Mouse (Mus musculus) mouse embryonic stem cell (cell line): Measurements from ENCODE around the gene Prmt1.

Source experiments
- in situ Hi-C, 2 experiments: fragments of 300-500 bp; cut with MboI; formaldehyde crosslinking; loops; 1 replicate in 1 of 2; 3 replicates in 1 of 2; pipeline ENCODE4 v1.14.3; 2019 to 2020; ENCODE audit warnings: low sequenced_read_pairs in 2 of 2, low pct_unique_long_range_greater_than_20kb in 1 of 2, mixed read lengths in 1 of 2; ENCODE audit not compliant: unreplicated experiment in 1 of 2

The Prmt1 gene

DNA sequence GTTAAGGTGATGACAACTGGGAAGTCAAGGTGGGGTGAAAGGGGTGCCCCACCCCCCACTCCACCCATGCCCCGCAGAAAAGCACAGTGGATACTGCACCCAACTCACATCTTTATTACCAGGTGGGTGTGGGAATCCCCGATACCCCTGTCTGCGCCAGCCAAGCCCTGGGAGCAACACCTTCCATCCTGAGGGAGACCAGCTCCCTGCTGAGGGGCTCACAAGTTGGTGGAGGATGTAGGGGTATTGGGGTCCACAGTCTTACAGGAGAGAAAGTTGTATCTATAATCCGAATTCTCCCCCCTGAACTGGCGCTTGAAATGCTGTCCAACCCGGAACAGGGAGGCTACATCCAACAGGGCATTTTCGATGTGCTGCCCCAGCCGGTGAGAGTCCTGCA is 27.1 kb downstream of the Prmt1 start:
- in situ Hi-C loops: loop anchor here in 1 of 2 experiments (10.0 kb wide), 1 partner anchor 234 kb away; no protein-coding TSS in a partner anchor

DNA sequence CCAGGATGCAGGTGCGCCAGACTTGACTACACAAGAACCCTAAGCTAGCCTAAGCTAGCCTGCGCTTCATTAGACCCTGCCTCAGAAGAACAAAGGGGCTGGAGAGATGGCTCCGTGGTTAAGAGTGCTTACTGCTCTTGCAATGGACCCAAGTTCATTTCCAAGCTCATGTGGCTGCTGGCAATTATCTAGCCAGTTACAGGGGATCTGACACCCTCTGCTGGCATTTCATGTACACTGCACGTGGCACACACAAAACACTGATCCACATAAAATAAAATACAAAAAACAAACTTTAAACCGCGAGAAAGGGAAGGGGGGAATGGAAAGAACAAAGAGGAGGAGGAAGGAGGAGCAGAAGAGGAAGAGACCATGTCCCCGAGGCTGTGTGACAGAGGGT is 28.2 kb downstream of the Prmt1 start:
- in situ Hi-C loops: loop anchor here in 1 of 2 experiments (10.0 kb wide), 1 partner anchor 233 kb away; no protein-coding TSS in a partner anchor

DNA sequence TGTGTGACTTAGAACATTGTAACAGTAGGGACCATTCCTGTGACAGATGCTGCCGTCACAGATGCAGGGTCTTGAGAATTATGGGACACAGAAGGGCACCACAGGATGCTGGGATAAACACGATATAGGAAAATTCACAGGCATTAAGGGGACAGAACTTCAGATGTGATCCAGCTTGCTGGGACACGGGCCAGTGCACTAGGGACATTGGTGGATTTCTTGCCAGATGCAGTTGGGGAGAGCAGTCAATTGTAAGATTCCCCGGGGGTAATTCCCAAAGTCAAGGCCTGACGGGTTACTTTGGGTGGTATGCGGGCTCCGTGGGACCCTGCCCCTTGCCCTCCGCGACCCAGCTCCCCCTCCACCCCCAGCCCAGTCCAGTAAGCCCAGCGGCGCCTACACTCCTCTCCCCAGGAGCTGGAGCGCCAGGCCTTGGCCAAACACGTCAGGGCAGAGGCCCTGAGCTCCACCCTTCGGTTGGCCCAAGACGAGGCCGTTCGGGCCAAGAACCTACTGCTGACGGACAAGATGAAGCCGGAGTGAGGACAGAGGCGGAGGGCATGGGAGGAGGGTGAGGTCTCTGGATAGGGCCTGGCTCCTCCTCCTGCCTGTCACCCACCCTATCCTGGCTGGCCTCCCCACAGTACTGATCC is 29.1 kb downstream of the Prmt1 start:
- in situ Hi-C loops: loop anchor here in 1 of 2 experiments (10.0 kb wide), 1 partner anchor 233 kb away; no protein-coding TSS in a partner anchor

DNA sequence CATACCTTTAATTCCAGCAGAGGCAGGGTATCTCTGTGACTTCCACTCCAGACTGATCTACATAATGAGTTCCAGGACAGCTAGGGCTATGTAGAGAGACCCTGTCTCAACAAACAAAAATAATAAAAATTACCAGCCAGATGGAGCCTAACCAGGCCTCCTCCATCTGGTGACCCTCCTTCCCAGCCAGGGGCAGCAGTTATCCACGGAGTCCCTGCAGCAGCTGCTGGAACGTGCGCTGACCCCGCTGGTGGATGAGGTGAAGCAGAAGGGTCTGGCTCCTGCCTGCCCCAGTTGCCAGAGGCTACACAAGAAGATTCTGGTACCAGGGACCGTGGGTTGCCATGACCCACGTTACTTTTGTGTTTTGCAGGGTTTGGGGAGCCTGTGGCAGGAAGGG is 30.1 kb downstream of the Prmt1 start:
- in situ Hi-C loops: loop anchor here in 1 of 2 experiments (10.0 kb wide), 1 partner anchor 231 kb away; no protein-coding TSS in a partner anchor

DNA sequence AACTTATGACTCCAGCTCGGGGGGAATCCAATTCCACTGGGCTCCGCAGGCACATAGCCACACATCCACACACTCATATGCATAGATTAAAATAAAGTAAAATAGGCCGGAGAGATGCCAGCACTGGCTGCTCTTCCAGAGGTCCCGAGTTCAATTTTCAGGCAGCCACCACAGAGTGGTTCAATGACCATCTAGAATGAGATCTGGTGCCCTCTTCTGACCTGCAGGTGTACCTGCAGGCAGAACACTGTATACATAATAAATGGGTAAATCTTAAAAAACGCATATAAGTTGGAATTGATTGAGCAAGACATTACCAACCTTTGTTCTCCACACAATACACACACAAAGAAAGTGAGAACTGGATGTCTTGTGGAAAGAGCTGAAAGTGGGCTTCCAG is 30.7 kb downstream of the Prmt1 start:
- in situ Hi-C loops: loop anchor here in 1 of 2 experiments (10.0 kb wide), 1 partner anchor 231 kb away; no protein-coding TSS in a partner anchor

DNA sequence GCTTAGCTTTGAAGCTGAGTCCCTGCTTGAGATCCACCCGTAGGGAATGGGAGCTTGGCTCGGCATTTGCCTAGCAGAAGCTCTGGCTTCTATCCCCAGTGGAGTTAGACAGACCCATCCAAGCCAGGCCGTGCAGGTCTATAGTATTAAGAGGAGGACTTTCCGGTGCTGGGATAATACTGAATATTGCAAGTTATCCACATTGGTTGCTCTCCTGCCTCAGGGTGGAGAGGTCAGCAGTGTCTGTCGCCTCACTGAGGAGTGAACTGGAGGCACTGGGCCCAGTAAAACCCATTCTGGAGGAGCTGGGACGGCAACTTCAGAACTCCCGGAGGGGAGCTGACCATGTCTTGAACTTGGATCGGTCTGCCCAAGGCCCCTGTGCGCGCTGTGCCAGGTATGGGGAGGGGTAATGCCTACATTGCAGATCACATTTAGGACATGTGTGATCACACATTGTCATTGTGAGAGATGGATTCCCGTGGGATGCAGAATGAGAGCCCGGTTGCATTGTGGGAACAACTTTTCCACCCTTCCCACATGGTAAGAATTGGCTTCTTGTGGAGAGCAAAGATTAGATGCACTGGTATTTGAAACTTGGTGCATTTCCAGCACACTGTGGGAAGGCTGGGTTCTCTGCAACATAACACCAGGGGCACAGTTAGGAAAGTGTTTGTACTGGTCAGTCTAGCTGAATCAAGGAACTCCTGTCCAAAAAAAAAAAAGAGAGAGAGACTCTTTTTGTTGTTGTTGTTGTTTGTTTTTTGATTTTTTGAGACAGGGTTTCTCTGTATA is 32.1 kb downstream of the Prmt1 start:
- in situ Hi-C loops: loop anchor here in 1 of 2 experiments (10.0 kb wide), 1 partner anchor 229 kb away; no protein-coding TSS in a partner anchor

DNA sequence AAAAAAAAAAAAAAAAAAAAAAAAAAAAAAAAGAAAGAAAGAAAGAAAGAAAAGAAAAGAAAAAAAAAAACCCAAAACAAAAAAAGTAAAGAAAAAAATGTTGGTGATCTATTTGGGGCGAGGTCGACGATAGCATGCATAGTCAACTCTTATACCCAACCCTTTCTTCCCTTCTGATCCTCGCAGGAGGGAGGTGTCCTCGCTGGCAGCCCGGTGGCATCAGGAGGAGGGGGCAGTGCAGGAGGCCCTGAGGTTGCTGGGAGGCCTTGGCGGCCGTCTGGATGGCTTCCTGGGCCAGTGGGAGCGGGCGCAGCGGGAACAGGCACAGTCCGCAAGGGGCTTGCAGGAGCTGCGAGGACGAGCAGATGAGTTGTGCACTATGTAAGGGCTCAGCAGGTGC is 32.8 kb downstream of the Prmt1 start:
- in situ Hi-C loops: loop anchor here in 1 of 2 experiments (10.0 kb wide), 1 partner anchor 229 kb away; no protein-coding TSS in a partner anchor

DNA sequence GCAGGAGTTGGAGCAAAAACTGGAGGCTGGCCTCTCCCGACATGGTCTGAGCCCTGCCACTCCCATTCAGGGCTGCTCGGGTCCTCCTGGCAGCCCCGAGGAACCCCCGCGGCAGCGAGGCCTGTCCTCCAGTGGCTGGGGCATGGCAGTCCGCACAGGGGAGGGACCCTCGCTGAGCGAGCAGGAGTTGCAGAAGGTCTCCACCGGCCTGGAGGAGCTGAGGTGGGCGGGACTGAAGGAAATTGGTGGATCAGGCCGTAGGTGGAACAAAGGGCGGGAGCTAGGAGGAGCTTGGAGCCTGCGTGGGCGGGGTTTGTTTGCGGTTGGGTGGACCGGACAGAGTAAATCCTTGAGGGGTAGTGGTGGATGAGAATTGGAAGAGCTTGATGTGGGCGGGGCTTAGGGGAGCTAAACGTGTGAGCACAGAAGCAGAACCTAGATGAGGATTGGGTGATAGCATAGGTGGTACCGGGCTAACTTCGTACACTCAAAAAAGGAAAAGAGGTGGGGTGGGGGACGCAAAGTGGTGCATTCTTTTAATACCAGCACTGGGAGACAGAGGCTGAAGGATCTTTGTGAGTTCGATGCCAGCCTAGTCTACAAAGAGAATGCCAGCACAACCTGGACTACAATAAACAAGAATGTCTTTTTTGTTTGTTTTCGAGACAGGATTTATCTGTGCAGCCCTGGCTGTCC is 33.6 kb downstream of the Prmt1 start:
- in situ Hi-C loops: loop anchor here in 1 of 2 experiments (10.0 kb wide), 1 partner anchor 228 kb away; no protein-coding TSS in a partner anchor

DNA sequence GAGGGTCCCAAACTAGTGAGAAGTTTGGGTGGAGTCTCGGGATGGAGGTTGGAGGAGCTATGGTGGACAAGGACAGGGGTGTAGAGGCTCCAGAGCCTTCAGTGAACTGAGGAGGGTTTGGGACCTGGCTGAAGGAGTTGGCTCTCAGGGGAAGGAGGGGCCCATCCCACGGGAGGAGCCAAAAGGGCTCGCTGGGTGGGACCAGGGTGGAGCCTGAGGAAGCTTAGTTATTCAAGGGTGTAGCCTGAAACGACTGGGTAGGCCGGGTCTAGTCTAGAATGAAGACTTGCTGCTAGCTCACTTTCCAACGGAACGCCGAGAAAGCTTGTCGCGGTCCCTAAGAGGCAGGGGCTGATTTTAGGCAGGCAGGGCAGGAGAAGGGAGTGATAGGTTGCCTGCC is 34.4 kb downstream of the Prmt1 start:
- in situ Hi-C loops: loop anchor here in 1 of 2 experiments (10.0 kb wide), 1 partner anchor 227 kb away; no protein-coding TSS in a partner anchor

DNA sequence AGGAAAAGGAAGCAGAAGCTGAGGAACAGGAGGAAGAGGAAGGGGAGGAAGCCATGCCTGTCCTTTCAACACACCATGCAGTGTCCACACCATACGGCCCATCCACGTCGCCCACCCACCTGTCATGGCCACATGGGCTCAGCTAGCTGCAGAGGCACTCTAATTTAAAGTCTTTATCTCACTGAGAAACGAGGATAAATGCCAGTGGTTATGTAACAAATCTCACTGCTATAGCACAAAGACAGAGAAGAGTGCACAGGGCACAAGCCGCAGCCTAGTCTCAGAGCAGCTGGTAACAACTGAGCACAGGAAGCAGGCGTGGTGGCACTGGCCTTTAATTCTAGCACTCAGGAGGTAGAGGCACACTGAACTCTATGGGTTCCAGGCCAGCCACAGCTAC is 36.4 kb downstream of the Prmt1 start:
- in situ Hi-C loops: loop anchor here in 1 of 2 experiments (10.0 kb wide), 1 partner anchor 225 kb away; no protein-coding TSS in a partner anchor

DNA sequence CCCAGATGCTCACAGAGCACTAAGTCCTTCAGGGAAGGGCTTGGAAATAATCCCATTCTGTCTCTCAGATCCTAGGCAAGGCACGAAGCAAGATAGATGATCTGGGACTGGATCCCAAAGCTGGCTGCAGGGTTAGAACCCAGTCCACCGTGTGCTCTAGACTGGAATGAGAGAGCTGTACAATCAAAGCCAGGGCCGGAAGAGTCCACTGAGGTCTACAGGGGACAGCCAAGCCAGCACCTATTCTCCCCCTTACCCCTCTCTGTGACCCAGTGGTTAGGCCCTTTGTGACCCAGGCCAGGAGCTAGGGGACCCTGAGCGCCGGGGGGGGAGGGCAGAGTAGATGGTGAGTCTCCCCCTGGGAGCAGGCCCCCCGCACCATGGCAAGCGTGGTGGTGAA is 43.5 kb downstream of the Prmt1 start, which contains the start of gene Tsks:
Gene Tsks, plus strand, starts transcription at position 301 of the 400 bp plus-strand sequence.
- in situ Hi-C loops: no loop called here

DNA sequence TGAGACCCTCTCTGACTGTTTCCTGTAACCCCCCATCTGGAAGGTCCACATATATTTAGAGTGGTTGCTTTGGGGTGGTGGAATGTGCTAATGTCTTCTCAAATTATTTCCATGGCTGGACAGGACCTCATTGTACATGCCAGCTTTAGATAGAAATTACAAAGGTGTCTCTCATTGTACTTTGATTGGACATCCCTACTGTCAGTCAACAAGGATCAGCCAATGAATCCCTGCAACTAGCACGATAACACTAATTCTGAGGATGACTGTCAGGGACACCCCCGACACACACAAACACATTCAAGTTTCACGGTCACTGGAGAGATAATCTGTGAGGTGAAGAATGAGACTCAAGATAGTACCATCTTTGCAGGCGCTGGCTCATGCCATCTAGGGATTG is 47.7 kb downstream of the Prmt1 start:
- in situ Hi-C loops: no loop called here

DNA sequence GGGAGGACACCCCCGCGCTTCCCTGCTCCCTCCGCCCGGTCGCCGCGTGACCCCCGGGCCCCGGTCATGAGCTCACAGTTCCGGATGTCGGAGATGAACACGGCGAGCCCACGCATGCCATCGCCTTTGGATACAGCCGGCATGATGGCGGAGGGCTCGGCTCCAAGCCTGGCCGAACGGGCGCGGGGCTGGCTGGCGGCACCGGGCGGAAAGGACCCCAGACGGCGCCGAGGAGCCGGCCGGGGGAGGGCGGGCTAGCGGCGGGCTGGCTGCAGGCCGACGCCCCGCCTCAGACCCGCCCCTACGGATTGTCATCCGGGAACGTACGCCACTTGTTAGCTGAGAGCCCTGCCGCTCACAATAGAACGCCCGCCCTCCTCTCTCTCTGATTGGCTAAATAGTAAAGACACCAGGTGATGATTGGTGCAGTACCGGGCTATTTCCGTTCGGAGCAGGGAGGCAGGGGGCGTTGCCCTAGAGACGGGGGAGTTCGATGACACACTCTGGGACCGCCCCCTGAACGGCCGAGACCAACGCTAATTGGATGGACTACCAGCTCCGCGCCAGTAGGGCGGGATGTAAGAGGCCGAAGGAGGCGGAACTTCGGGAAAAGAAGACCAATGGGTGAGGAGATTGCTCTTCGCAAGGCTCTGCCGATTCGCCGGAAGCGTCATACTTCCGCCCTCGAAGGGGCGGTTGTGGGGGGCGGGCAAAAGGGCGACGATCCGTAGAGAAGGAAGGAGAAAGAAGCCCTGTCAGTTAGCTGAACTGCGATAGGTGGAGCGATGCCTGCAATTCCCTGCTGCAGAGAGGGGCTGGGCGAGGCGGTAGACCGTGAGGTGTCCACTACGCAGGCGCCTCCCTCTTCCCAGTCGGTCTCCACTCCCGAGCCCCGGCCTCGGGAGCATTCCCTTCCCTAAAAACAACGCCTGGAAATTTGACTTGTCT is 56.9 kb downstream of the Prmt1 start, which contains the start of gene Ap2a1:
Gene Ap2a1, minus strand, starts transcription at position 293 of the 948 bp plus-strand sequence.
- in situ Hi-C loops: no loop called here

DNA sequence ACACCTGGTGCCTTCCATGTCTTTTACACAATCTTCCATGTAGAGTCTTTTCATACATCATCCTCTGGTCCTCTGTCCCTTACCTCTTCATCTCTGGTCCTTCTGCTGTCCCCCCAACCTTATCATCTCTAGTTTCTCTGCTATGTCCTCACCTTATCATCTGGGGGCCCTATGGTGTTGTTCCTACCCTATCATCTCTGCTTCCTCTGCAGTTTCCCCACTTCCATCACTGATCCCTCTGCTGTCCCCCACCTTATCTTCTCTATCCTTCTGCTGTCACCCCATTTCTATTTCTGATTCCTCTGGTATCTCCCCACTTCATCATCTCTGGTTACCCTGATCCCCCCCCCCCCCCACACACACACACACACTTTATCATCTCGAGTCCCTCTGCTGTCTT is 57.8 kb downstream of the Prmt1 start:
- in situ Hi-C loops: no loop called here
